ENCODE assay signal across 8 mouse cellular contexts in genomic region chr13:45538532-45539204, GRCm38 (mm10). TPM values are rescaled to one million over a fixed set of nuclear protein-coding genes. Genes with fewer than 3 reads are reported as not detected.
DNase-seq lines count a peak whose midpoint lies in the region; ATAC-seq lines count a peak whose summit lies in the region.

No protein-coding gene starts in this region.

- no peaks in the 10 kb centered on the region for H3K36me3 ChIP-seq in hindbrain, embryonic 15.5 days

- peak overlapping the region; percentile 92 for H3K4me2 ChIP-seq in hindbrain, embryonic 15.5 days

- WGBS in hindbrain, embryonic 15.5 days, result 29% methylated on average over 10 of the region's 10 CpGs

- H3K4me1 ChIP-seq in hindbrain, embryonic 15.5 days (replicated peaks), result peaks cover 14% of the 10 kb centered on the region

- H3K27ac ChIP-seq in hindbrain, embryonic 15.5 days (replicated peaks), result peak overlapping the region; percentile 90

- no peaks in the 10 kb centered on the region for H3K27me3 ChIP-seq in hindbrain, embryonic 15.5 days

- peak overlapping the region; percentile 68 for H3K9ac ChIP-seq in hindbrain, embryonic 15.5 days

- ATAC-seq in hindbrain, embryonic 15.5 days (ENCODE audit: low FRiP score, low read depth), result peak; percentile 93

- H3K4me3 ChIP-seq in hindbrain, embryonic 15.5 days, result peak overlapping the region; percentile 45

- DNase-seq in adrenal gland, postnatal 10 days, result peak; percentile 71
- peak; percentile 59 to 84 for DNase-seq in cerebellum, postnatal 4 days (ENCODE audit: low spot score in 2 of 2)
- DNase-seq in gastrocnemius, adult 8-10 months (ENCODE audit: low spot score in 2 of 2), result peak; percentile 52 to 71
- DNase-seq in left cerebral cortex, adult 11 months (ENCODE audit: low spot score), result peak; percentile 66
- peak; percentile 85 for DNase-seq in lung, postnatal 10 days
- peak; percentile 80 to 81 for DNase-seq in right cerebral cortex, adult 2 months (ENCODE audit: low spot score in 2 of 2)
- DNase-seq in yolk sac, embryonic 10.5 days (ENCODE audit: low spot score), result no peak

- H3K9me3 ChIP-seq in hindbrain, embryonic 15.5 days, result no peaks in the 10 kb centered on the region

RNA-seq across cellular contexts. Expression of gene Gmpr, which starts 31.4 kb away (rescaled TPM):
- total RNA-seq in adrenal gland, postnatal 10 days (2021), result 100 to 1,000 TPM; 118 to 230 TPM
- total RNA-seq in gastrocnemius, adult 8-10 months (2022), result 100 to 1,000 TPM; 171 to 206 (median 197) TPM
- 35.5 and 36.0 TPM in 2 replicates for polyA plus RNA-seq in hindbrain, embryonic 15.5 days (2015; fragmentation: Nextera tagmentation; extraction: Ambion mirVana)
